Mouse (Mus musculus): Measurements from ENCODE around the gene Palld. TPM values are rescaled to one million over a fixed set of nuclear protein-coding genes. Genes with fewer than 3 reads are reported as not detected.

Gene Palld
- polyA plus RNA-seq, 1 experiment from 2014 or later: 49.7 TPM

DNA sequence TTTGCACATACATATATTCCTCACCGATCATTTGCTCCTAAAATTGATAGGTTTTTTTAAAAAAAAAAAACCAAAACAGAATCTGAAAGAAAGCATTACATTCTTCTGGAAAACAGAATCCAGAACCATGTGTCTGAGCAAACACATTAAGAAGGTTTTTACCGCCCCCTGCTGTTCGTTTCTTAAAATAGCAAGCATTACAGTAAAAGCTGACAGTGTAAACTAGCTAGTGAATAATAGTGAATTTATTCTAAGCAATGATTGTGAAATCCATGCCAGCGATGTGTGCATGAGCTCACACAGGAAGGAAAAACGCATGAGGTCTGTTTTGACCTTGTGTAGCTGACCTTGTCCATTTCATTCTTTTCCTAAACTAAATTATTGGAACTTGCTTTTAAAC, 27.2 kb downstream of the Palld start:
- DNase-seq (ENCODE audit: low spot score) (peak; percentile 86), ATAC-seq (replicated peaks; ENCODE audit: low FRiP score, low read depth) (0 out of 2 replicates have a peak, but pooled peaks have one; percentile 49)
- Histone ChIP-seq H3K4me1 (replicated peaks; ENCODE audit: insufficient read depth, low read length) (no peaks in the 10 kb centered on the region), H3K4me2 (ENCODE audit: low read length) (no peak overlapping the region), H3K9ac (ENCODE audit: low read depth, low read length) (no peak overlapping the region), H3K4me3 (replicated peaks; ENCODE audit: low read depth, low read length) (no peak overlapping the region), H3K27ac (no peak overlapping the region), H3K9me3 (replicated peaks; ENCODE audit: low read length) (no peaks in the 10 kb centered on the region), H3K27me3 (ENCODE audit: insufficient read depth, low read length) (no peaks in the 10 kb centered on the region), H3K36me3 (ENCODE audit: insufficient read depth, low read length) (no peaks in the 10 kb centered on the region)
- peak; percentile 80 for TF ChIP-seq CTCF (IDR thresholded peaks at IDR 0.05; ENCODE audit: low read depth)
- 10% methylated on average over 5 of the region's 5 CpGs for WGBS

- no peak overlapping the region for H3K4me3 ChIP-seq (replicated peaks; ENCODE audit: low read depth, low read length)
- no peak for DNase-seq (ENCODE audit: low spot score)
- H3K4me2 ChIP-seq (ENCODE audit: low read length): no peak overlapping the region
- no peaks in the 10 kb centered on the region for H3K4me1 ChIP-seq (replicated peaks; ENCODE audit: insufficient read depth, low read length)
- 67% methylated on average over 9 of the region's 9 CpGs for whole genome bisulfite sequencing
- no peaks in the 10 kb centered on the region for H3K27me3 ChIP-seq (ENCODE audit: insufficient read depth, low read length)
- no peak overlapping the region for H3K9ac ChIP-seq (ENCODE audit: low read depth, low read length)
- TF ChIP-seq CTCF (IDR thresholded peaks at IDR 0.05; ENCODE audit: low read depth): peak; percentile 47
- no peaks in the 10 kb centered on the region for H3K36me3 ChIP-seq (ENCODE audit: insufficient read depth, low read length)
- no peak overlapping the region for H3K27ac ChIP-seq
- H3K9me3 ChIP-seq (replicated peaks; ENCODE audit: low read length): no peaks in the 10 kb centered on the region
- no peak for ATAC-seq (replicated peaks; ENCODE audit: low FRiP score, low read depth)
Observed at GRCm38 (mm10) chr8:61873994-61874393, 28.5 kb downstream of the Palld start.

DNA sequence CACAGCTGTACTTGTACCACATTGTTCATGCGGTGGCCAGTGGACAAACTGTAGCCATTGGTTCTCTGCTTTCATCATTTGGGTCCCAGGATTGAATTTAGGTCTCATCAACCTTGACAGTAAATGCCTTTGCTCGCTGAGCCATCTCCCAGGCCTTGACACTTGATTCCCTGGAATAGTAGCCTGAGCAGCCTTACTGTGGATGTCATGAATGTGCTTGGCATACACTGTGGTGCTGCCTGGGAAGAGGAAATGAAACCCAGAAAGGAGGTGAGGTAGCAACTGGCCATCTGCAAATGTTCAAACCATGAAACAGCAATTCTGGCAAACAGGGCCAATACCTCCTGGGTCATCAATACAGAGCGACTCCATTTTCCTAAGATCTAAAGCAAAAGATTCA, 34.0 kb downstream of the Palld start:
- no peak for TF ChIP-seq CTCF (IDR thresholded peaks at IDR 0.05; ENCODE audit: low read depth)
- ATAC-seq (replicated peaks; ENCODE audit: low FRiP score, low read depth): no peak
- WGBS: 71% methylated on average over 3 of the region's 3 CpGs

GRCm38 (mm10) chr8:61866920-61867319, 35.6 kb downstream of the Palld start:
- Histone ChIP-seq H3K27ac (no peak overlapping the region), H3K9me3 (replicated peaks; ENCODE audit: low read length) (no peaks in the 10 kb centered on the region), H3K36me3 (ENCODE audit: insufficient read depth, low read length) (no peaks in the 10 kb centered on the region), H3K4me2 (ENCODE audit: low read length) (no peak overlapping the region), H3K4me3 (replicated peaks; ENCODE audit: low read depth, low read length) (no peak overlapping the region), H3K9ac (ENCODE audit: low read depth, low read length) (no peak overlapping the region), H3K27me3 (ENCODE audit: insufficient read depth, low read length) (no peaks in the 10 kb centered on the region), H3K4me1 (replicated peaks; ENCODE audit: insufficient read depth, low read length) (no peaks in the 10 kb centered on the region)
- TF ChIP-seq CTCF (IDR thresholded peaks at IDR 0.05; ENCODE audit: low read depth): no peak
- 95% methylated on average over 1 of the region's 1 CpGs for WGBS
- DNase-seq (ENCODE audit: low spot score) (no peak), ATAC-seq (replicated peaks; ENCODE audit: low FRiP score, low read depth) (no peak)

More for the DNA sequence above, 34.0 kb downstream of the Palld start:
- H3K9me3 ChIP-seq (replicated peaks; ENCODE audit: low read length): no peaks in the 10 kb centered on the region
- no peak for DNase-seq (ENCODE audit: low spot score)
- no peaks in the 10 kb centered on the region for H3K27me3 ChIP-seq (ENCODE audit: insufficient read depth, low read length)
- H3K4me3 ChIP-seq (replicated peaks; ENCODE audit: low read depth, low read length): no peak overlapping the region
- no peaks in the 10 kb centered on the region for H3K4me1 ChIP-seq (replicated peaks; ENCODE audit: insufficient read depth, low read length)
- H3K36me3 ChIP-seq (ENCODE audit: insufficient read depth, low read length): no peaks in the 10 kb centered on the region
- H3K4me2 ChIP-seq (ENCODE audit: low read length): no peak overlapping the region
- H3K9ac ChIP-seq (ENCODE audit: low read depth, low read length): no peak overlapping the region
- H3K27ac ChIP-seq: no peak overlapping the region

DNA sequence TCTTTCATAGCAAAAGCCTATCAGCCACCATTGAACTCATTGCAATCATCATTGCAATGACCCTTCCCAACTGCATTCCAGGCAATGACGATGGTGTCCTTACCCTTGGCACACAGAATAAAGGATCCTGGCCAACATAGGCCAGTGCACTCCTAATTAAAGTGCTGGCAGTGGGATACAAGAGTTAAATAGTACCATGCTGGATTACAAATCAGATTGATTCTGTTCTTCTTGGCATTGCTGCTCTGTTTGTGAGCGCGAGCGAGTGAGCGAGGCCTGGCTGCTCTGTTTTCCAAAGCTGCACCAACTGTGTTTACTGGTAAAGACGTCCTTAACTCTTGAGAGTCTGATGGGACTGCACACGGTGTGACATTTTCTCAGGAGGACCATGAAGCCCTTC, 37.1 kb downstream of the Palld start:
- Histone ChIP-seq H3K27me3 (ENCODE audit: insufficient read depth, low read length) (no peaks in the 10 kb centered on the region), H3K4me3 (replicated peaks; ENCODE audit: low read depth, low read length) (no peak overlapping the region), H3K9me3 (replicated peaks; ENCODE audit: low read length) (no peaks in the 10 kb centered on the region), H3K36me3 (ENCODE audit: insufficient read depth, low read length) (no peaks in the 10 kb centered on the region), H3K4me1 (replicated peaks; ENCODE audit: insufficient read depth, low read length) (no peaks in the 10 kb centered on the region), H3K9ac (ENCODE audit: low read depth, low read length) (no peak overlapping the region), H3K4me2 (ENCODE audit: low read length) (no peak overlapping the region), H3K27ac (no peak overlapping the region)
- no peak for TF ChIP-seq CTCF (IDR thresholded peaks at IDR 0.05; ENCODE audit: low read depth)
- 89% methylated on average over 7 of the region's 7 CpGs for WGBS
- ATAC-seq (replicated peaks; ENCODE audit: low FRiP score, low read depth): no peak
- DNase-seq (ENCODE audit: low spot score): no peak

GRCm38 (mm10) chr8:61851270-61851669, 51.2 kb downstream of the Palld start:
- Histone ChIP-seq H3K36me3 (ENCODE audit: insufficient read depth, low read length) (no peaks in the 10 kb centered on the region), H3K4me2 (ENCODE audit: low read length) (no peak overlapping the region), H3K4me1 (replicated peaks; ENCODE audit: insufficient read depth, low read length) (no peaks in the 10 kb centered on the region), H3K27me3 (ENCODE audit: insufficient read depth, low read length) (no peaks in the 10 kb centered on the region), H3K9me3 (replicated peaks; ENCODE audit: low read length) (no peaks in the 10 kb centered on the region), H3K27ac (no peak overlapping the region), H3K9ac (ENCODE audit: low read depth, low read length) (no peak overlapping the region), H3K4me3 (replicated peaks; ENCODE audit: low read depth, low read length) (no peak overlapping the region)
- ATAC-seq (replicated peaks; ENCODE audit: low FRiP score, low read depth) (no peak), DNase-seq (ENCODE audit: low spot score) (no peak)
- no peak for TF ChIP-seq CTCF (IDR thresholded peaks at IDR 0.05; ENCODE audit: low read depth)
- WGBS: 77% methylated on average over 4 of the region's 4 CpGs

GRCm38 (mm10) chr8:61848581-61849162, 53.8 kb downstream of the Palld start:
- Histone ChIP-seq H3K9ac (ENCODE audit: low read depth, low read length) (no peak overlapping the region), H3K4me3 (replicated peaks; ENCODE audit: low read depth, low read length) (no peak overlapping the region), H3K27ac (0 out of 2 replicates have a peak overlapping the region, but pooled peaks have one; percentile 13), H3K9me3 (replicated peaks; ENCODE audit: low read length) (no peaks in the 10 kb centered on the region), H3K4me1 (replicated peaks; ENCODE audit: insufficient read depth, low read length) (no peaks in the 10 kb centered on the region), H3K4me2 (ENCODE audit: low read length) (no peak overlapping the region), H3K36me3 (ENCODE audit: insufficient read depth, low read length) (no peaks in the 10 kb centered on the region), H3K27me3 (ENCODE audit: insufficient read depth, low read length) (no peaks in the 10 kb centered on the region)
- no peak for ATAC-seq (replicated peaks; ENCODE audit: low FRiP score, low read depth)
- no peak for TF ChIP-seq CTCF (IDR thresholded peaks at IDR 0.05; ENCODE audit: low read depth)
- 37% methylated on average over 7 of the region's 7 CpGs for WGBS
- DNase-seq (ENCODE audit: low spot score): peak; percentile 82
